Mouse (Mus musculus): ENCODE data around the gene Lcmt2.

- TF ChIP-seq CTCF (IDR thresholded peaks at IDR 0.05; ENCODE audit: extremely low read depth, insufficient read depth, low read length) = no peak
- TF ChIP-seq POLR2A (IDR thresholded peaks at IDR 0.05; ENCODE audit: extremely low read depth, insufficient read depth, low read length) = no peak
Measured at GRCm38 (mm10) chr2:121109695-121110094, 30.8 kb downstream of the Lcmt2 start, which contains the start of gene Tgm7.

All from cortical plate, adult 2 months (tissue).